In the genomic region with DNA sequence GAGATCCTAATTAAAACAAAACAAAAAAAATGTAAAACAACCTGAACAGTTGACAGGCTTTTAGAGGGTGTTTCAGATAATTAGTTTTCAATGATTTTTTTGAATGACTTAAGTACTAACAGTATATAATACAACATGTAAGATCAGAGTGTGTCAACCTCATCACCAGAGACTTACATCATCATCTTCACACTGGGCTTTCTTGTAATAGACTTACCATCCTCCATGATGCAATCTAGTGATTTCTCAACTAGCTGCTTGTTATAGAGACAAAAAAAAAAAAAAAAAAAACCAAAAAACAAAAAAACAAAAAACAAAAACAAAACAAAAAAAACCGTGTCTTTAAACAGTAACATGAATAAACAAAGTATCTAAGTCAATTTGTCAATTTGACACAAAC, we compare ENCODE assay signal across 28 mouse cellular contexts. TPM values are rescaled to one million over a fixed set of nuclear protein-coding genes. Genes with fewer than 3 reads are reported as not detected.
DNase-seq lines count a peak whose midpoint lies in the region; ATAC-seq and TF ChIP-seq lines count a peak whose summit lies in the region.
"Had no signal": no experiment of that assay in that cellular context is flagged by ENCODE, and none has a peak within 500 bp of the region (broad histone marks: within the 10 kb centered on the region; RNA-seq: fewer than 3 reads in every experiment).

No protein-coding gene starts in this region.

- no peaks in the 10 kb centered on the region for H3K9me3 ChIP-seq in lung, postnatal 0 days (ENCODE audit: low read length)
- H3K9me3 ChIP-seq: embryonic facial prominence, embryonic 12.5 days; embryonic facial prominence, embryonic 15.5 days; hindbrain, embryonic 15.5 days had no signal

- no peak overlapping the region for H3K9ac ChIP-seq in lung, postnatal 0 days (replicated peaks; ENCODE audit: low read depth)
- H3K9ac ChIP-seq: embryonic facial prominence, embryonic 12.5 days; embryonic facial prominence, embryonic 15.5 days; forebrain, postnatal 0 days; hindbrain, embryonic 12.5 days; hindbrain, embryonic 15.5 days had no signal

- 12% methylated on average over 1 of the region's 1 CpGs for WGBS in lung, postnatal 0 days

- TF ChIP-seq CTCF in lung, postnatal 0 days (IDR thresholded peaks at IDR 0.05): no peak

- peaks cover 7% of the 10 kb centered on the region for H3K4me1 ChIP-seq in lung, postnatal 0 days (ENCODE audit: insufficient read depth, low read depth, low read length)

- 0 out of 2 replicates have a peak, but pooled peaks cover 2% of the 10 kb centered on the region for H3K27me3 ChIP-seq in lung, postnatal 0 days (replicated peaks; ENCODE audit: insufficient read depth, low read length)
- H3K27me3 ChIP-seq: hindbrain, embryonic 15.5 days had no signal

- TF ChIP-seq EP300 in lung, postnatal 0 days (IDR thresholded peaks at IDR 0.05): no peak

- H3K4me2 ChIP-seq in lung, postnatal 0 days (replicated peaks; ENCODE audit: low read depth, low read length): no peak overlapping the region
- H3K4me2 ChIP-seq: embryonic facial prominence, embryonic 12.5 days; embryonic facial prominence, embryonic 15.5 days; heart, embryonic 11.5 days; hindbrain, embryonic 12.5 days; hindbrain, embryonic 15.5 days had no signal

- H3K36me3 ChIP-seq in lung, postnatal 0 days (ENCODE audit: insufficient read depth, low read length): no peaks in the 10 kb centered on the region
- H3K36me3 ChIP-seq: embryonic facial prominence, embryonic 12.5 days; embryonic facial prominence, embryonic 15.5 days; hindbrain, embryonic 12.5 days; hindbrain, embryonic 15.5 days had no signal

- ATAC-seq in lung, postnatal 0 days: no peak
- ATAC-seq in megakaryocyte, adult 5-6 weeks (ENCODE audit: poor library complexity, severe bottlenecking): peak; percentile 67
- ATAC-seq: activated CD4-positive, CD25-positive, alpha-beta regulatory T cell, adult 4 months; forebrain, embryonic 14.5 days; forebrain, postnatal 0 days had no signal

- DNase-seq in lung, postnatal 0 days (ENCODE audit: low spot score): peak; percentile 55
- no peak for DNase-seq in lung, postnatal 4 days
- DNase-seq in adipocyte (ENCODE audit: low spot score): peak; percentile 81
- DNase-seq in kidney, postnatal 14 days: no peak
- DNase-seq in thymus, postnatal 0 days (ENCODE audit: low spot score): no peak
- DNase-seq: adrenal gland, postnatal 10 days; adrenal gland, postnatal 36 days; cerebellum, adult 11 months; cerebellum, adult 2 months; cerebellum, adult 9-11 months; cerebellum, postnatal 25 days; forebrain, postnatal 0 days; gastrocnemius, adult 2 months; gastrocnemius, postnatal 25 days had no signal

- no peak overlapping the region for H3K27ac ChIP-seq in lung, postnatal 0 days (ENCODE audit: low read length)
- H3K27ac ChIP-seq: embryonic facial prominence, embryonic 12.5 days; embryonic facial prominence, embryonic 15.5 days; gastrocnemius, adult 2 months; hindbrain, embryonic 12.5 days; hindbrain, embryonic 15.5 days had no signal

- no peak overlapping the region for H3K4me3 ChIP-seq in lung, postnatal 0 days (ENCODE audit: low read depth, low read length)
- H3K4me3 ChIP-seq: embryonic facial prominence, embryonic 12.5 days; embryonic facial prominence, embryonic 15.5 days; gastrocnemius, adult 2 months; hindbrain, embryonic 12.5 days; hindbrain, embryonic 15.5 days had no signal

RNA-seq across cellular contexts. Expression of a gene that starts 1.5 kb away (rescaled TPM):
- 0.10 and 0.15 TPM in 2 replicates for polyA plus RNA-seq in lung, postnatal 0 days (2015; fragmentation: Nextera tagmentation; extraction: Ambion mirVana)
- total RNA-seq in megakaryocyte, adult 5-6 weeks (2015): 0.96 and 3.1 TPM in 2 replicates
- total RNA-seq in megakaryocyte, adult 5-6 weeks (2017): 1.4 and 1.5 TPM in 2 replicates
- polyA plus RNA-seq in thymus, postnatal 0 days (2015; fragmentation: Nextera tagmentation; extraction: Ambion mirVana): 0.04 and 0.07 TPM in 2 replicates
- total RNA-seq: common myeloid progenitor, adult 5-6 weeks had no signal
- polyA plus RNA-seq: embryonic facial prominence, embryonic 15.5 days had no signal

RNA-seq across cellular contexts. Expression of a gene that starts 5.2 kb away (rescaled TPM):
- 3.5 and 4.2 TPM in 2 replicates for polyA plus RNA-seq in lung, postnatal 0 days (2015; fragmentation: Nextera tagmentation; extraction: Ambion mirVana)
- 7.4 and 7.5 TPM in 2 replicates for total RNA-seq in megakaryocyte, adult 5-6 weeks (2015)
- total RNA-seq in megakaryocyte, adult 5-6 weeks (2017): 5.4 and 5.8 TPM in 2 replicates
- 1.0 and 1.3 TPM in 2 replicates for polyA plus RNA-seq in thymus, postnatal 0 days (2015; fragmentation: Nextera tagmentation; extraction: Ambion mirVana)
- polyA plus RNA-seq: activated CD4-positive, CD25-positive, alpha-beta regulatory T cell, adult 4 months had no signal

RNA-seq across cellular contexts. Expression of a gene that starts 5.3 kb away (rescaled TPM):
- 3.5 and 4.2 TPM in 2 replicates for polyA plus RNA-seq in lung, postnatal 0 days (2015; fragmentation: Nextera tagmentation; extraction: Ambion mirVana)
- 10.2 and 16.0 TPM in 2 replicates for total RNA-seq in megakaryocyte, adult 5-6 weeks (2015)
- 5.9 and 8.6 TPM in 2 replicates for total RNA-seq in megakaryocyte, adult 5-6 weeks (2017)
- polyA plus RNA-seq in thymus, postnatal 0 days (2015; fragmentation: Nextera tagmentation; extraction: Ambion mirVana): 1.1 and 1.5 TPM in 2 replicates

RNA-seq across cellular contexts. Expression of a gene that starts 21.3 kb away (rescaled TPM):
- 0.13 and 0.19 TPM in 2 replicates for polyA plus RNA-seq in lung, postnatal 0 days (2015; fragmentation: Nextera tagmentation; extraction: Ambion mirVana)
- not detected in 2 replicates for total RNA-seq in megakaryocyte, adult 5-6 weeks (2015)
- total RNA-seq in megakaryocyte, adult 5-6 weeks (2017): not detected in 2 replicates
- polyA plus RNA-seq in thymus, postnatal 0 days (2015; fragmentation: Nextera tagmentation; extraction: Ambion mirVana): 0.16 and 0.18 TPM in 2 replicates
- total RNA-seq: common myeloid progenitor, adult 5-6 weeks; gastrocnemius, adult 2 months; gastrocnemius, postnatal 25 days; heart, adult 8-10 months; heart, postnatal 25 days; hematopoietic stem cell, adult 5-6 weeks had no signal
- polyA plus RNA-seq: activated CD4-positive, CD25-positive, alpha-beta regulatory T cell, adult 4 months; forebrain, embryonic 11.5 days; heart, embryonic 14.5 days had no signal

Comparison
In these comparisons a context has a peak if more than half of its experiments do, and no peak if none do; other contexts are left out.
1. DNase-seq: peak in lung, postnatal 0 days (single experiment) and adipocyte (single experiment); none in lung, postnatal 4 days (0 of 2), kidney, postnatal 14 days (single experiment) and thymus, postnatal 0 days (single experiment).